Mouse (Mus musculus): Measurements from ENCODE around the gene Frmpd3.
"Not testable (repeated sequence)": the region's sequence is repeated elsewhere in the genome, so short reads cannot be mapped to it uniquely, and the experiment has no call there.

Frmpd3 gene

GRCm38 (mm10) chrX:140341656-140342392 lies at the start of gene Frmpd3:
TSS of gene Frmpd3 (plus strand) at chrX:140342263.
- DNase-seq, result no peak

DNA sequence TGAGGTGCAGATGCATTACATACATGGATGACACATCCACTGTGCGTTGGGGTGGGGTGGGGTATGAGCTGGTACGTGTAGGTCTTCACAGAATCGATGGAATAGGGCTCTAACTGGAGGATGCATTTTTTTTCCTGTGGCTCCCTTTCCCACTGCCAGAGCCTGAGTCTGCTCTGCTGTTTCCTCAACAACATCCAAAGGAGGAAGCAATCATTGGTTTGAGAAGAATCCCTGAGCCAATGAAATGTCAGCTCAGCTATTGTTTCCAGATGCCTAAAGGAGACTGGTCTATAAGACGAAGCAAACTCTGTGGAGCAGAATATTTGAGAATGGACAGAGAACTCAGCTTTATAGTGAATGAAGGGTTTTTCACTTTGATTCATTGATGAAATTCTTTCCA lies 38.3 kb upstream of the Frmpd3 start:
- DNase-seq, result no peak

DNA sequence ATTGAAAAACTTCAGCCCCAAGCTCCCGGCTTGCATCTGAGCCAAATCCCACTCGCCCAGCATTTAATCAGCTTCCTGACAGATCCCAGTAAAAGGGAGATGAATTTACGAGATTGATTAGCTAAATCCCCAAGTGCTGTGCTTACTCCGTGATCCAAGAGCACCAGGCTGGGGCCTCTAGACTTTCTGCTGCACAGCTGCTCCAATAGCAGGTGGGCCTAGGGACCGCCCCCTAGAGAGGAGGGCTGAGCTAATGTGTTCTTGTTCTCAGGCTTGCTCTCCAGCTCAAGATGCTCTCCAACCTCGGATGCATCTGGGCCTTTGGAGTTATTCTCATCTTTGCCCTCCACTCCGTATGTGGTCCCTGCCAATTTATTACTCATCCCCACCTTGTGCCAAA lies 36.4 kb upstream of the Frmpd3 start:
- no peak for DNase-seq

- DNase-seq, result no peak
Measured at GRCm38 (mm10) chrX:140317931-140318330, 24.1 kb upstream of the Frmpd3 start.

DNA sequence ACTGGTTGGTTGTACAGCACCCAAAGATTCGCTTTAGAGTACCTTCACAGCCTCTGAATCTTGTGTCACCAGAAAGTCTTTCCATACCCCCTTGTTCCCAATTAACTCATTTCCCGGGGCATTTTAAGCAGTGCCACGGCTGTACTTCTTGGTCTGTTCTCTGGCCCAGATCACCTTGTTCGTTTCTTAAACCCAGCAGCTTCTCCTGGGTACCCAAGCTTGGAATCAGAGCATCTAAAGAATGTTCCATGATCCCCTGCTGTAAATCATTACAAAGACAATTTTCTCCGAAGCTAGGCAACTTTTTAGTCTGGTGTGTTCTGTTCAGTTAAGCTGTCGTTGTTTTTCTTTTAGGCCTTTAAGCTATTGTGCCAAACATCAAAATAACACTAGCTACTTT lies 22.9 kb upstream of the Frmpd3 start:
- no peak for DNase-seq

GRCm38 (mm10) chrX:140320671-140321070 lies 21.4 kb upstream of the Frmpd3 start:
- DNase-seq, result not testable (repeated sequence)

GRCm38 (mm10) chrX:140342393-140343163 lies 515 bp downstream of the Frmpd3 start:
- DNase-seq, result no peak

DNA sequence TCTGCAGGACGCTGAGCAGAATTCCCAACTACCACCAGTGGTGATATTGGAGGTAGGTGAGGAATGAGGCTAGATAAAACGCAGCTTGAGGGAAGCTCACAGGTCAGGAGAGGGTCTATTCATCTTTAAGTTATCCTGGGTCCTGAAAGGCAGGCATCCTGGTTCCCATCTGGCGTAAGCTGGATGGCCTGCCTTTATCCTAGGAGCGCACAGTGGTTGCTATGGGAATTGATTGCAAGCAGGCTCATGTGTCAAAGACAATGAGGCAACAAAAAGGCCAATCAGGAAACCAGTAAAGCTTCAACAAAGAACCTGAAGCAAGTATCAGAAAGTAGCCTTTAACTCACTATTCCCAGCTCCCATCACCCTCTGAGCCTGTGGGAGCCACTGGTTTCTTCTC lies 33.6 kb downstream of the Frmpd3 start:
- no peak for DNase-seq

- no peak for DNase-seq
Measured at GRCm38 (mm10) chrX:140399986-140400385, 57.9 kb downstream of the Frmpd3 start.

DNA sequence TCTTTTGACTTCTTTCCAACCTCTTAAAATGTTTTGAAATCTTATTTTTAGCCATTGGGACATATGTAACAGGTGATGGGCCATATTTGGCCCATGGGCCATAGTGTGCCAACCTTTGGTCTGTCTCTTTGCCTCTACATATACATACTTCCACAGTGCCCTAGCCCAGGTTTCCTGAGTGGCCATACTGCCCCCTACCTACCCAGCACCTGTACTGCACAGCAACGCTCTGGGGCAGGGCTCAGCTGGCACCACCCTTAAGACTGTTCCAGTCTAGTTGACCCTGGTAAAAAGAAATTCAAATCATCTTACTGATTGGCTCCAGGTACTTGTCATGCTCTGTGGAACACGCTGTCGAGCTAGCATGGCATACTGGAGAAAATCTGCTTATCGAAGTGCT lies 60.8 kb downstream of the Frmpd3 start:
- DNase-seq, result no peak

- DNase-seq, result no peak
Measured at GRCm38 (mm10) chrX:140406079-140406478, 64.0 kb downstream of the Frmpd3 start.

GRCm38 (mm10) chrX:140406501-140406900 lies 64.4 kb downstream of the Frmpd3 start:
- no peak for DNase-seq

DNA sequence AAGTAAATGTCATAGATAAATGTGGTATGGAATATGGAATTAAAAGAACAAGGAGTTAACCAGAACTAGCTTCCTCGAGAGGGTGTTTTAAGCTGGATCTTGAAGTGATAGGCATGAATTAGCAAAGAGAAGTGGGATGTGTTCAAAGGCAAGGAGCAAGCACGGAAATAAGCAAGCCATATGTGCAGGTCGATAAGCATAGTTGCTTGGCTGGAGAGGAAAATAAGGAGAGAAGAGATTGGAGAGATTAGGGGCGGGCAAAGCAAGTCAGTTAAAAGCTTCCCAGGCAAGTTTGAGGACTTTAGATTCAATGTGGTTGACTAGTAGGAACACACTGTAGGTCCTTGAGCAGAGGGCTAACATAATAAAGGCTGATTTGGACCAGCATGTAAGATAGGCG lies 65.5 kb downstream of the Frmpd3 start:
- no peak for DNase-seq

- no peak for DNase-seq
Measured at GRCm38 (mm10) chrX:140418467-140418866, 76.4 kb downstream of the Frmpd3 start.

GRCm38 (mm10) chrX:140427124-140427523 lies 85.1 kb downstream of the Frmpd3 start:
- no peak for DNase-seq

GRCm38 (mm10) chrX:140428252-140428651 lies 86.2 kb downstream of the Frmpd3 start:
- DNase-seq, result no peak

GRCm38 (mm10) chrX:140429985-140430384 lies 87.9 kb downstream of the Frmpd3 start:
- no peak for DNase-seq

GRCm38 (mm10) chrX:140430506-140430905 lies 88.4 kb downstream of the Frmpd3 start:
- DNase-seq, result peak; percentile 27

- DNase-seq, result no peak
Measured at GRCm38 (mm10) chrX:140431981-140432380, 89.9 kb downstream of the Frmpd3 start.

DNA sequence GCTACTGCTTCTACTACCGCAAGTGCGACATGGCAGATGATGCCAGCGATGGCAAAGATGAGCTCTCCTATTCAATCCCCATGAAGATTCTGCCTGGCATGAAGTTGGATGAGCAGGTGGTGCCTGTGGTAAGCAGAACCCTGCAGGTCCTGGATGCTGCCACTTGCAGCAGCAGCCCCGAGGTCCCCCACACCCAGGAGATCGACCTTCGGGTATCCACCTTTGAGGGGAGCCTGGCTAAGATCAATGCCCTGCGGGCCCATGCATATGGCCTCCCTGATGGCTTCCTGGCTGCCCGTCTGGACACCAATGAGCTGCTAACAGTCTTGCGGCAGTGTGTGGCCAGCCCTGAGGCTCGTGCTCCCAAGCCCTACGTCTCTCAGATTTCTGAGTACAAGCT lies 90.7 kb downstream of the Frmpd3 start:
- no peak for DNase-seq

- DNase-seq, result no peak
Measured at GRCm38 (mm10) chrX:140437906-140438305, 95.8 kb downstream of the Frmpd3 start.

GRCm38 (mm10) chrX:140445551-140445950 lies 103.5 kb downstream of the Frmpd3 start:
- DNase-seq, result no peak

- no peak for DNase-seq
Measured at GRCm38 (mm10) chrX:140450071-140450470, 108.0 kb downstream of the Frmpd3 start.

DNA sequence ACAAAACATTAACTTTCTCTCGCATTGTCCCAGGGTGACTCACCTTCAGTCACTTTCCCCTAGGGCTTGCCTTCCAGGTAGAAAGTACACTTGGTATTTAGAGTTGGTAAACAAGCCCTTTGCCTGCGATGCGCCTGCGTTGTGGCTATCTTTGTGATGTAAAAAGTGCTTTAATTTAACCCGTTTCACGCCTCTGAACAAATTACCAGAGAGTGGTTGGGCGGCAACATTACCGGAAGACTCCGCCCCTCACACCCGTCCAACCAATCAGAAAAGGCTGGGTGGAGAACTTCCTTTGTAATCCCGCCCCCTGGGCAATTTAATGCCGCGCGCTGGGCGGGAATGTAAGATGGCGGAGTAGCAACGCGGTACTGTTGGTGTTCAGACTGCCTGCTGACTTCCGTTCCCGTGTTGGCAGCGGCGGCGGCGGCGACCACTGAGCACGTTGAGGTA lies 114.2 kb downstream of the Frmpd3 start, which contains the start of gene Prps1:
TSS of gene Prps1 (plus strand) at position 335 of the 453 bp plus-strand sequence.
- DNase-seq, result peak; percentile 76
